Mouse (Mus musculus): ENCODE data around the gene Slc25a3.

The Slc25a3 gene

DNA sequence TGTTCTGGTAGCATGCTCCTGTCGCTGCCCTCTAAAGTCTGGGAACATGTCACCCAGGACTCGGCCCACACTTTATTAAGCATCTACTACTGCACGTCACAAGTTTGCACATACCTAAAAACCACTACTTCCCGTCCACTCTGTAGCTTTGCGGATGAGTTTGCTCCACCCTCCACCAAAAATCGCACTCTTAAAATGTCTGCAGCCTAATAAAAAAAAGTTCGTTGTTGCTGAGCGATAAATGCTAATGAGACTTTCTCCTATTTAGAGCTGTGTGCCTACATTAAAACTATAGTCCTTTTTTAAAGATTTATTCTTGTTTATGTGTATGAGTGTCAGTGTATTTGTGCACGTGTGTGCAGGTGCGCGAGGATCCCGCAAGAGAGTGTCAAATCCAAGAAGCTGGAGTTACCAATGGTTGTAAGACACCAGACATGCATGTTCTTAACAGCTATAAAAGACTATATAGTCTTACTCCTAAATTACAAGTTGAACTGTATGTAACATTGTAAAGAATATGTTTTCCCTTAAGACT lies 40.4 kb downstream of the Slc25a3 start:
- DNase-seq, result peak; percentile 22

GRCm38 (mm10) chr10:91082550-91083392 lies 41.1 kb downstream of the Slc25a3 start, which contains the start of the genes Apaf1 and Ikbip:
TSS of gene Apaf1 (minus strand) at chr10:91082770.
TSS of gene Ikbip (plus strand) at chr10:91082940.
- peak; percentile 100 for DNase-seq

DNA sequence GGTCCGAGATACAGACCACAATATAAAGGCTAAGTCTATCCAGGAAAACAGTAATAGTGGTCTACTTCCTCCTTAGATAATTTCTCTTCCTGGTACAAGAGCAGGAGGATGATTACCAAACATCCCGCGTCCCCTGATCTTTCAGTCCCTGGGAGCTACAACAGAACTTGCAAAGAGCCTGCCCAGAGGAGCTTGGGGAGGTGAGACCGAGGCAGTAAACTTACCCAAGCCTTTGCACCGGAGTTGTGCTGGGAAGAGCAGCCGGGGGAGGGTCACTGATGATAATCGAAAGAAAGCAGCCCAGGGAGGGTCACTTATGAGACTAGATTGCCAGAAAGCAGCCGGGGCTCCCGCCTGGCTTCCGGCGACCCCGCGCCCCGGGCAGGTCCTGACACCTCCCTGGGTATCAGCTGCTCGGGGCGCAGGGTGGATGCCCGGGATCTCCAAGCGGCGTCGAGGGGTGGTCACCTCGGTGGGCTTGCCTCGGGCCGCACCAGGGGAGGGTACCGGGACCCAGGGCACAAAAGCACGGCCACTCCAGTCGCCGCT lies 41.8 kb downstream of the Slc25a3 start:
- peak; percentile 39 for DNase-seq

DNA sequence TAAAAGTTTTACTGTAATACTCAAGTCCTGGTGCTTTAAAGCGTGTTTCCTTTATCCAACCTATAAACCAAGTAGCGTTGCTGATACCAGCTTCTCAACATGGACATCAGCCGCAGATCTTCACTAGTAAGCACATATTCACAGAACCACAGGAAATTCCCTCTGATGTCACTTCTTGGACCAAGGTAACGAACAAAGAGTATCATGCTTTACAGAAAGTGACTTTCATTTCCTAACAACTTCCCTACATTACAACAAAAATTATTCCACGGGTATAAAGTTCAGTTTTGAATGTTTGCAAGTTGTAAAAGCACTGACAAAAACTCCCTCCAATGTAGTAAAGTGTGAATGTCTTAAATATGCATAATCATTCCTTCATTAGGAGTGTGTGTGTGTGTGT lies 43.3 kb downstream of the Slc25a3 start:
- DNase-seq, result no peak

- no peak for DNase-seq
Observed at GRCm38 (mm10) chr10:91076667-91077066, 47.2 kb downstream of the Slc25a3 start.

DNA sequence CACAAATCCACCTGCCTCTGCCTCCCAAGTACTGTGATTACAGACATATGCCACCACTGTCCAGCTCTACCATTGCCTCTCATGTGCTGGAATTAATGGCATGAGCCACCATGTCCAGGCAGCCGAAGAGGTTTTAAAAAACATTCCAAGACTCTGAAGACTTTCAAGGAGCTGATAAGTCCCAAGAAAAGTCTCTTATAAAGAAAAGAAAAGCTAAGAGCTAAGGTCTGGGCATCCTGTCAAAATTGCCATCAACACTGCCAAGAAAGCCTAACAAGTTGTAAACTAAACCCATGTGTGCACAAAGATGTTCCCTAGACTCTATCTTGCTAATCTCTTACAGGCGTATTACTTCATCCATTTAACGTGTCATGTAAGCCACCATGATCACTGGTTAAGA lies 50.5 kb downstream of the Slc25a3 start:
- peak; percentile 62 for DNase-seq

GRCm38 (mm10) chr10:91071768-91072167 lies 52.1 kb downstream of the Slc25a3 start:
- DNase-seq, result no peak

Measured in lung, postnatal 36 days (tissue).